Mouse (Mus musculus) urinary bladder, postnatal 14 days (tissue): ENCODE data around the gene Brip1.
"Not testable (repeated sequence)": the region's sequence is repeated elsewhere in the genome, so short reads cannot be mapped to it uniquely, and the experiment has no call there.

Experiments used
- DNase-seq: peaks from one replicate; pipeline ENCODE4 v3.0.0; 2021; ENCODE audit warnings: low spot score

Gene Brip1

GRCm38 (mm10) chr11:86201037-86201786 is at the start of gene Brip1:
TSS of gene Brip1 (minus strand) at chr11:86201193.
- DNase-seq = peak; percentile 91

- no peak for DNase-seq
Observed at GRCm38 (mm10) chr11:86232446-86232845, 31.5 kb upstream of the Brip1 start.

GRCm38 (mm10) chr11:86231781-86232350 is 30.9 kb upstream of the Brip1 start:
- no peak for DNase-seq

GRCm38 (mm10) chr11:86226646-86227180 is 25.7 kb upstream of the Brip1 start:
- DNase-seq = no peak

GRCm38 (mm10) chr11:86225761-86226160 is 24.8 kb upstream of the Brip1 start:
- no peak for DNase-seq

- no peak for DNase-seq
Observed at GRCm38 (mm10) chr11:86211803-86212202, 10.8 kb upstream of the Brip1 start.

- no peak for DNase-seq
Observed at GRCm38 (mm10) chr11:86209123-86209522, 8.1 kb upstream of the Brip1 start.

GRCm38 (mm10) chr11:86205876-86206275 is 4.9 kb upstream of the Brip1 start:
- no peak for DNase-seq

GRCm38 (mm10) chr11:86205031-86205430 is 4.0 kb upstream of the Brip1 start:
- DNase-seq = no peak

- no peak for DNase-seq
Observed at GRCm38 (mm10) chr11:86201901-86202675, 1.1 kb upstream of the Brip1 start.

- DNase-seq = no peak
Observed at GRCm38 (mm10) chr11:86200460-86201021, 452 bp downstream of the Brip1 start.

- DNase-seq = no peak
Observed at GRCm38 (mm10) chr11:86199733-86200132, 1.3 kb downstream of the Brip1 start.

- DNase-seq = not testable (repeated sequence)
Observed at GRCm38 (mm10) chr11:86185224-86185623, 15.8 kb downstream of the Brip1 start.

GRCm38 (mm10) chr11:86175833-86176232 is 25.2 kb downstream of the Brip1 start:
- no peak for DNase-seq

- DNase-seq = peak; percentile 48
Observed at GRCm38 (mm10) chr11:86174173-86174572, 26.8 kb downstream of the Brip1 start.

- no peak for DNase-seq
Observed at GRCm38 (mm10) chr11:86170743-86171142, 30.2 kb downstream of the Brip1 start.

- DNase-seq = no peak
Observed at GRCm38 (mm10) chr11:86160251-86160650, 40.7 kb downstream of the Brip1 start.

- no peak for DNase-seq
Observed at GRCm38 (mm10) chr11:86158950-86159349, 42.0 kb downstream of the Brip1 start.

- DNase-seq = no peak
Observed at GRCm38 (mm10) chr11:86155638-86156037, 45.4 kb downstream of the Brip1 start.

- peak; percentile 48 for DNase-seq
Observed at GRCm38 (mm10) chr11:86131324-86131723, 69.7 kb downstream of the Brip1 start.

- no peak for DNase-seq
Observed at GRCm38 (mm10) chr11:86117078-86117869, 83.7 kb downstream of the Brip1 start.
